Mouse (Mus musculus) heart, adult 2 months (tissue): ENCODE data around the gene Abhd8.

Experiments
- CTCF ChIP-seq: fragments of 200-600 bp; IDR thresholded peaks from 2 replicates; pipeline ENCODE4 v1.8.1; 2022; ENCODE audit warnings: antibody characterized with exemption, mild to moderate bottlenecking, moderate library complexity
- POLR2A ChIP-seq: fragments of 200-500 bp; IDR thresholded peaks from 2 replicates; pipeline ENCODE4 v1.6.1; 2011; ENCODE audit warnings: mild to moderate bottlenecking, low read depth, low read length, control low read depth; ENCODE audit not compliant: insufficient read depth

DNA sequence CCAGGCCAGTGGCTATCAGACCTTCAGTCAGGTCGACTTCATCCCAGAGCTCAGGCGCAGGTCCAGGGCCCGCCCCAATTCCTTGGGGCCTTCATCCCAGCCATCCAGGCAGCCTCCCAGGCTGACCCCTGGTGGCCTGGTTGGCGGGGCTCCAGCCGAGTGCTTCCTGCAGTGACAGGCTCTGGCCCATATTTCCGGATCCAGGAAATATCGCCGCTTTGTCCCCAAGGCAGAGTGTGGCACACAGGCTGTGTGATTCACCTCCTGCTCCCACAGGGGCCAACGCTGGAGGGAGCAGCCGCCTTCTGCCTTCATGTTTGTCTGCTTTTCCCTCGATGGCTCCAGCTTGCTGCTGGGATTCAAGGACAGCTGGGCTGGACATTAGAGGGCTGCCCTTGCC is 33.0 kb upstream of the Abhd8 start:
- TF ChIP-seq CTCF: peak; percentile 69
- TF ChIP-seq POLR2A: no peak
